Mouse (Mus musculus) liver, postnatal 0 days (tissue): Measurements from ENCODE around the gene Htr2b. TPM values are rescaled to one million over a fixed set of nuclear protein-coding genes. Genes with fewer than 3 reads are reported as not detected.
A peak's percentile ranks its signal among the peaks of the same experiment; 100 is the strongest.

Experiments
- ATAC-seq: fragments of 200-750 bp; cut with Nextera tagmentation; 2 replicates; pipeline ENCODE4 v1.8.0; 2017; ENCODE audit warnings: mild to moderate bottlenecking, moderate library complexity
- DNase-seq: peaks from one replicate; pipeline ENCODE4 v3.0.0-alpha.2; 2016
- H3K27ac ChIP-seq: fragments of 300-500 bp; sonication (generic); 2 replicates; pipeline ENCODE4 v1.5.1; 2014; ENCODE audit warnings: antibody characterized with exemption, moderate library complexity, mild to moderate bottlenecking, low read depth
- H3K27me3 ChIP-seq: fragments of 300-500 bp; sonication (generic); 2 replicates; pipeline ENCODE4 v1.6.1; 2014; ENCODE audit warnings: low read length, control low read depth, mixed read lengths; ENCODE audit not compliant: insufficient read depth
- H3K36me3 ChIP-seq: fragments of 300-500 bp; sonication (generic); replicated peaks from 2 replicates; pipeline ENCODE4 v1.6.1; 2014; ENCODE audit warnings: mild to moderate bottlenecking, control low read depth, low read length, moderate library complexity, mixed read lengths; ENCODE audit not compliant: insufficient read depth
- H3K4me1 ChIP-seq: fragments of 300-500 bp; sonication (generic); 2 replicates; pipeline ENCODE4 v1.6.1; 2014; ENCODE audit warnings: antibody characterized with exemption, mild to moderate bottlenecking, control low read depth; ENCODE audit not compliant: insufficient read depth
- H3K4me2 ChIP-seq: fragments of 300-500 bp; sonication (generic); 2 replicates; pipeline ENCODE4 v1.6.1; 2014; ENCODE audit warnings: low read depth, mild to moderate bottlenecking, low read length, moderate library complexity, mixed read lengths
- H3K4me3 ChIP-seq: fragments of 300-500 bp; sonication (generic); 2 replicates; pipeline ENCODE4 v1.5.1; 2014; ENCODE audit warnings: low read depth, low read length
- H3K9ac ChIP-seq: fragments of 300-500 bp; sonication (generic); replicated peaks from 2 replicates; pipeline ENCODE4 v1.6.1; 2014; ENCODE audit warnings: mild to moderate bottlenecking, moderate library complexity
- H3K9me3 ChIP-seq: fragments of 300-500 bp; sonication (generic); 2 replicates; pipeline ENCODE4 v1.6.1; 2016; ENCODE audit warnings: mild to moderate bottlenecking, control low read depth, low read length, mixed read lengths
- CTCF ChIP-seq: sonication (generic); IDR thresholded peaks from 2 replicates; pipeline ENCODE4 v1.5.1; 2016; ENCODE audit warnings: antibody characterized with exemption, low read depth
- EP300 ChIP-seq: IDR thresholded peaks from 2 replicates; pipeline ENCODE4 v1.6.1; 2016; ENCODE audit warnings: antibody characterized with exemption, low read depth, mild to moderate bottlenecking
- WGBS: fragments of 180-500 bp; shearing (Covaris S2); extraction: QIAGEN DNeasy Blood & Tissue Kit; methylation state at CpG from one replicate; pipeline ENCODE4 v1.1.7; 2014; ENCODE audit not compliant: insufficient replicate concordance; 5-methylcytosine and 5-hydroxymethylcytosine counted together
- polyA plus RNA-seq: library from polyadenylated mRNA; unstranded; fragments of >200 nt; fragmentation: Nextera tagmentation; extraction: Ambion mirVana; gene quantifications from 2 replicates; pipeline ENCODE4 v1.2.1, GENCODE M21; 2015

Gene Htr2b
- polyA plus RNA-seq, 1 experiment from 2014 or later = not detected

- H3K4me1 ChIP-seq = no peaks in the 10 kb centered on the region
- no peaks in the 10 kb centered on the region for H3K27me3 ChIP-seq
- H3K36me3 ChIP-seq = peaks cover 53% of the 10 kb centered on the region
- ATAC-seq (no peak), DNase-seq (no peak)
- H3K4me3 ChIP-seq = no peak overlapping the region
- WGBS = 90% methylated on average over 4 of the region's 4 CpGs
- no peaks in the 10 kb centered on the region for H3K9me3 ChIP-seq
- TF ChIP-seq EP300 (no peak), CTCF (no peak)
- no peak overlapping the region for H3K27ac ChIP-seq
- no peak overlapping the region for H3K4me2 ChIP-seq
- H3K9ac ChIP-seq = no peak overlapping the region
Observed at GRCm38 (mm10) chr1:86119549-86119948, 7.8 kb upstream of the Htr2b start.

GRCm38 (mm10) chr1:86114141-86114540 is 2.4 kb upstream of the Htr2b start:
- DNase-seq (no peak), ATAC-seq (no peak)
- Histone ChIP-seq H3K4me2 (no peak overlapping the region), H3K4me3 (no peak overlapping the region), H3K27ac (no peak overlapping the region), H3K27me3 (no peaks in the 10 kb centered on the region), H3K9ac (no peak overlapping the region), H3K36me3 (peaks cover 28% of the 10 kb centered on the region), H3K4me1 (no peaks in the 10 kb centered on the region), H3K9me3 (no peaks in the 10 kb centered on the region)
- no peak for TF ChIP-seq EP300
- no peak for TF ChIP-seq CTCF
- WGBS = 70% methylated on average over 3 of the region's 3 CpGs

GRCm38 (mm10) chr1:86105054-86105453 is 6.7 kb downstream of the Htr2b start:
- no peak overlapping the region for H3K27ac ChIP-seq
- no peak for TF ChIP-seq CTCF
- TF ChIP-seq EP300 = no peak
- H3K27me3 ChIP-seq = no peaks in the 10 kb centered on the region
- no peak overlapping the region for H3K4me2 ChIP-seq
- H3K36me3 ChIP-seq = peaks cover 12% of the 10 kb centered on the region
- 93% methylated on average over 1 of the region's 1 CpGs for WGBS
- no peak overlapping the region for H3K4me3 ChIP-seq
- DNase-seq (no peak), ATAC-seq (no peak)
- H3K9me3 ChIP-seq = no peaks in the 10 kb centered on the region
- no peak overlapping the region for H3K9ac ChIP-seq
- no peaks in the 10 kb centered on the region for H3K4me1 ChIP-seq

GRCm38 (mm10) chr1:86094413-86094812 is 17.4 kb downstream of the Htr2b start:
- Histone ChIP-seq H3K36me3 (peaks cover 54% of the 10 kb centered on the region), H3K9me3 (no peaks in the 10 kb centered on the region), H3K4me1 (no peaks in the 10 kb centered on the region), H3K27ac (no peak overlapping the region), H3K27me3 (no peaks in the 10 kb centered on the region), H3K4me3 (no peak overlapping the region), H3K9ac (no peak overlapping the region), H3K4me2 (no peak overlapping the region)
- 82% methylated on average over 7 of the region's 7 CpGs for WGBS
- no peak for DNase-seq
- no peak for ATAC-seq
- TF ChIP-seq EP300 (no peak), CTCF (no peak)

- H3K9me3 ChIP-seq = no peaks in the 10 kb centered on the region
- H3K9ac ChIP-seq = no peak overlapping the region
- no peak overlapping the region for H3K4me3 ChIP-seq
- peaks cover 61% of the 10 kb centered on the region for H3K36me3 ChIP-seq
- no peak for TF ChIP-seq EP300
- TF ChIP-seq CTCF = no peak
- H3K27me3 ChIP-seq = no peaks in the 10 kb centered on the region
- no peak for DNase-seq
- H3K4me1 ChIP-seq = no peaks in the 10 kb centered on the region
- ATAC-seq = no peak
- H3K4me2 ChIP-seq = no peak overlapping the region
- 89% methylated on average over 2 of the region's 2 CpGs for WGBS
- H3K27ac ChIP-seq = no peak overlapping the region
Observed at GRCm38 (mm10) chr1:86076565-86076964, 35.2 kb downstream of the Htr2b start.

GRCm38 (mm10) chr1:86064271-86064991 is 47.3 kb downstream of the Htr2b start, which contains the start of gene Psmd1:
TSS of gene Psmd1 (plus strand) at chr1:86064387.
- TF ChIP-seq EP300 (peak; percentile 92), CTCF (peak; percentile 96)
- under 1% methylated on average over 44 of the region's 47 CpGs for WGBS
- Histone ChIP-seq H3K9me3 (no peaks in the 10 kb centered on the region), H3K4me1 (peaks cover 17% of the 10 kb centered on the region), H3K36me3 (no peaks in the 10 kb centered on the region; the same call in none of the 2 replicates), H3K4me3 (peak within 1 kb of the TSS; percentile 94), H3K9ac (peak within 1 kb of the TSS; percentile 93), H3K4me2 (peak within 1 kb of the TSS; percentile 79), H3K27me3 (no peaks in the 10 kb centered on the region), H3K27ac (peak within 1 kb of the TSS; percentile 84)
- DNase-seq (peak; percentile 93), ATAC-seq (peak; percentile 92)
